Mouse (Mus musculus): ENCODE measurements at regions not wholly inside any gene's neighbourhood (a gene's known extent, or its start where the extent isn't known, plus 50 kb on each side); places are given as distances from the start of the nearest gene placed in this dataset.

DNA sequence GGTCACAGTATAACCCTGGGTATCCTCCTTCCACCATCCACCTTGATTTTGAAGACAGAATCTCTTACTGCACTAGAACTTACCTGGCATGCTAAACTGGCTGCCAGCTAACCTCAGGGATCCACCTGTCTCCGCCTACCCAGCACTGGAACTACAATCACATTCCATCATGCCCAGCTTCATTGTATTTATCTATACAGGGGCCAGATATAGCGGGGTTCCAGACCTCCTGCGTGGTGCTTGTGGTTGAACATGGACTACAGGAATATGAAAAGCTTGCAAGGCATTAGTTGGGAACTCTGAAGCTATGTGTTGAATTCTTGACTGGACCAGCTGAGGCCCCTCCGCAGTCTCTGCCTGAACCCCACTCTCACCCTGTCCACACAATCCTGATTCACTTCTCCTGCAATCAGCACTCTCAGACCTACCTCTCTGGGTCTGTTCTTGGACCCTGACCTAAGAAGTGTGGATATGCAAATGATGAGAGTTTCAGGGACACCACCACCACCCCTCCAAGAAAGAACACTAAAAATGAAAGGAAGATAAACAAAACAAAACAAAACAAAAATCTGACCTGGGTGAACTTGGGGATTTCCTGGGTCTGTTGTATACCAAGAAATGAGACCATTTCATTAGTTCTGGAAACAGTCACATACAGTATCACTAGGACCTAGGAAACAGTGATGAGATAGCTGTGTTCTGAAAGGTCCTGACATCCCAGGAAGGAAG lies 216.4 kb upstream of the Hs6st1 start:
- intact Hi-C loops (cut with DNase I), result no loop called here
- DNase-seq, result no peak

DNA sequence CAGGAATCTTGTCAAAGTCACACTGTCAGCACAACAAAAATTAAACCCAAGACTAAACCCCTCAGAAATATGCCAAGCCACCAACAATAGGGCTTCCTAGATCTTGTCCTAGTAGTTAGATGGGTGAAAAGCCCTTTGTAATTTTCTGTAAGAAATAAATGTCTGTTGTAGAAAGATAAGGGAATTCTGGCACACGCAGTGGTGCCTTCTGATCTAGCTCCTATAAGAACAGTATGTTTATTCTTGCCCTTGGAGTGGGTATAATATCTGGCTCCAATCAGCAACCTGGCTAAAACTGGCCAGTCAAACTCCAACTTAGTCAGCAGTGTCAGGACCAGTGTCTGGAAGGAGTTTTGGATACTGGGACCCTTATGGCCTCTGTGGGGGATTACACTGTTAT lies 215.2 kb upstream of the Hs6st1 start:
- intact Hi-C loops (cut with DNase I), result no loop called here
- no peak for DNase-seq

DNA sequence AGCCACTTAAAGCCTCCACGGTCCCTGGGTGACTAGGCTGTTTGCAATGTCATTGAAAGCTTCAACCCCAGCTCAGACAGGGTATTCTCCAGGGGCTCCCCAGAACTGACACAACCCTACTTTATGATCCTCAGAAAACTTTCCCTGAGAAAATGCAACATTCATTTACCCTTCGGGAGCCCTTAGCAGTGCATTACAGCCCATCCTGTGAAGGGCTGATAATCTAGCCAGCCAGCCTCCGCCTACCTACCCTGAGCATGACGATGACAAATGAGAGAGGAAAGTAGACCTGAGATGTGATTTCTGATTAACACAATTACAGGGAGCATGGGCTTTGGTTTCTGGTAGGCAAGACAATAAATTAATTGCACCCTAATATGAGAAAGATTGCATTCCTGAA lies 212.6 kb upstream of the Hs6st1 start:
- intact Hi-C loops (cut with DNase I), result no loop called here
- no peak for DNase-seq

DNA sequence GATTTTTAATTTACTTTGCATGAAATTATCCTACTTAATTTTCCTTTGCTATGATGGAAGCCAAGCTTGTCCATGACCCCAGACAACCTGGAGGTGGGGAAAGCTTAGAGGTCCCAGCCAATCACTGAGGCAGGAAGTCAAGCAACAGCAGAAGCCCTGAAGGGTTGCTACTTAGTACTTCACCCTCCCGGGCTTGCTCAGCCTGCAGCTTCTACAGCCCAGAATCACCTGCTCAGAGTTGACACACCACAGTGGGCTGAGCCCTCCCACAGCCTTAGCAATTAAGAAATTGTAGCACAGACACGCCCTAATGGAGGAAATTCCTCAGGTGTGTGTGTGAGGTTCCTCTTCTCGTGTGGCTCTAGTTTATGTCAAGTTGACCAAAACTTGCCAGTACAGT lies 209.9 kb upstream of the Hs6st1 start:
- intact Hi-C loops (cut with DNase I), result no loop called here
- DNase-seq, result no peak

DNA sequence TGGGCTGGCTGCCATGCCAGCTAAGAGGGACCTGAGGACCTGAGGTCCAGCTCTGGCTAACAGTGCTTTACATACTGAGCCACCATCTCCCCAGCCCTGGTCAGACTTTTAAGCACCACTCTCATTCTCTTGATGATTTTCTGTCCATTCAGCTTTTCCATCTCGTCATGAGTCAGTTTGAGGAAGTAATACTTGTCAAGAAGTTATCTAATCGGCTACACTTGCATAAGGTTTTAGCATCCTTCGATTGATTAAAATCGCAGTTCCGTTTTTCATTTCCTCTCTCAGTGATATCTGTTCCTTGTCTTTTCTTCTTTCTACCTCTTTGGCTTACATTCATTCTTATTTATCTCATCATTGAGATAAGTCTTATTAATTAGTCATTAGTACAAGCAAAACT lies 207.4 kb upstream of the Hs6st1 start:
- intact Hi-C loops (cut with DNase I), result no loop called here
- no peak for DNase-seq

DNA sequence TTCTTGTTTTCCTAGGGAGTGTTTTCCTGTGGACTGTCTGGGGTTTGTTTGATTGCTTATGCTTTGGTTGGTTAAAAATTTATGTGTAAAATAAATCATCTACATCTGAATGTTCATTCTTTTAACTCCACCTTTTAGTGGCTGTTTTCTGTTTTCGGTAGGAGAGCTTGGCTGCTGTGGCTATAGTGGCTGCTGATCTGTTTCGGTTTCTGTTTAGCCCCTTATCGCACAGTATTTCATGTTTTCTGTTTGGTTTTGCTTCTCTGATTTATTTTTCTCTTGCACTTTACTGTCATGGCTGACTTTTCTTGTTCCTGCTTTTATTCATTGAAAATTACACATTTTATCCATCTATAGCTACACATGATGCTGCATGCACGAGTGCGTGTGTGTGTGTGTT lies 206.0 kb upstream of the Hs6st1 start:
- DNase-seq, result no peak

DNA sequence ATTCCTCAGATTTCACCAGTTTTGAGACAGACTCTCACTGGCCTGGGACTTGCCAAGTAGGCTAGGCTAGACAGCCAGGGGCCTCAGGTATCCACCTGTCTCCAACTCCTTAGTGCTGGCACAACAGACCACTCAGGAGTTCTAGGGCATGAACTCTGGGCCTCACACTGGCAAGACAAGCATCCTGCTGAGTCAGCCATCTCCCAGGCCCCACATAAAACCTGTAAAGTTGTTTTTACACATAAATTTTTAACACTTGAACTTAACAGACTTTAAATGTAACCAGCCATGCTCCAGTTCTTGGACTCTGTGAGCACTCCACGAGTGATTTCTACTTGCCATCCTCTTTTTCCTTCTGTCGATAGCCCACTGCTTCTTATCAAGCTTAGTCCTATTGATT lies 205.5 kb upstream of the Hs6st1 start:
- DNase-seq, result no peak
- intact Hi-C loops (cut with DNase I), result no loop called here

More for the DNA sequence above, 206.0 kb upstream of the Hs6st1 start:
- intact Hi-C loops (cut with DNase I), result no loop called here

DNA sequence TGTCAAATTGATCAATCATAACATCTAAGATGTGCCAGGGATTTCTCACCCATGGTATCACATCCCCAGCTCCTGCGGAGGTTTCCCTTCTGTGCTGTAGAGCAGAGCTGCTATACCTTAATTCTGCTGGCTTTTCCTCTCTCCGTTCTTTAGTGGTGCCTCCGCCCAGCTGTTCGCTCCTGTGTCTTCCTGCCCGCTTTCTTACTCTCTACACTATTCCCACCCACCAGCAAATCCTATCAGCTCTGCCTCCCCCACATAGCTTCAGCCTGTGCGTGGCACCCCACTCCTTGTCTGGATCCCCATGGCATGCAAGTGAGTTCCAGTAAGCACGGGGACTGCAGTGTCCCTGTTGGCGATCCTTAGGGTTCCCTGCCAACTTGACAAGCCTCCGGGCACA lies 204.0 kb upstream of the Hs6st1 start:
- DNase-seq, result no peak
- intact Hi-C loops (cut with DNase I), result no loop called here

DNA sequence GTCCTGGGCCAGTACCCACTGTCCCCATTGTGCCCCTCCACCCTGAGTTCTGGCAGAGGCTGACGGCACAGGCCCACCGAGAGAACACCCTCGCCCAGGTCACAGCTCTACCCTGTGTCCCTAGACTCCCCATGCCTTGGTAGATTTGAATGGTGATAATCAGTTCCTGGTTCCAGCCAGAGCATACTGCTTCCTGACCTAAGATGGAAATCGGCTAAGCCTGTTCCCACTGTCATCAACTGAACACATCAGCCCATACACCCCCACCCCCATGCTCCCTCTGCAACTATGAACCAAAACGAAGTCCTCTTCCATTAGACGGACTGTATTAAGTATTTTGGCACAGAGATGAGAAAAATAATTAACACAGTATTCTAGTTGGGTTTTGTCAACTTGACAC lies 202.9 kb upstream of the Hs6st1 start:
- intact Hi-C loops (cut with DNase I), result no loop called here
- DNase-seq, result no peak

DNA sequence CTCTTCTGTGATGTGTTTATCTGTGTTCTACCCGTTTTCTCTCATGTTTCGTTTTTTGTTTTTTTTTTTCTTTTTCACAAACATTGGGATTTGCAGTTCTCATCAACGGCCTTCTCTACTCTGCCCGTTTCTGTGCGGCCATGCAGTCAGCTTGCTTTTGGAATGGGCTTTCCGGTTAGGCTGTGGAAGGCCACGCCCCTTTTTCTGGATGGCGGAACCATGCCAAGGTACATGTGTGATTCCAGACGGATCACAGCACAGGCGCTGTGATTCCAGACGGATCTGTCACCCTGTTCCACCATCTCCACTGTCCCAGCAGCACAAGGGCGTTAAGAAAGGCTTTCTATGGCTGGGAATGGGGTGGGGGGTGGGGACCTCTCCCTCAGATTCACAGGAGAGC lies 201.6 kb upstream of the Hs6st1 start:
- no peak for DNase-seq
- intact Hi-C loops (cut with DNase I), result no loop called here

DNA sequence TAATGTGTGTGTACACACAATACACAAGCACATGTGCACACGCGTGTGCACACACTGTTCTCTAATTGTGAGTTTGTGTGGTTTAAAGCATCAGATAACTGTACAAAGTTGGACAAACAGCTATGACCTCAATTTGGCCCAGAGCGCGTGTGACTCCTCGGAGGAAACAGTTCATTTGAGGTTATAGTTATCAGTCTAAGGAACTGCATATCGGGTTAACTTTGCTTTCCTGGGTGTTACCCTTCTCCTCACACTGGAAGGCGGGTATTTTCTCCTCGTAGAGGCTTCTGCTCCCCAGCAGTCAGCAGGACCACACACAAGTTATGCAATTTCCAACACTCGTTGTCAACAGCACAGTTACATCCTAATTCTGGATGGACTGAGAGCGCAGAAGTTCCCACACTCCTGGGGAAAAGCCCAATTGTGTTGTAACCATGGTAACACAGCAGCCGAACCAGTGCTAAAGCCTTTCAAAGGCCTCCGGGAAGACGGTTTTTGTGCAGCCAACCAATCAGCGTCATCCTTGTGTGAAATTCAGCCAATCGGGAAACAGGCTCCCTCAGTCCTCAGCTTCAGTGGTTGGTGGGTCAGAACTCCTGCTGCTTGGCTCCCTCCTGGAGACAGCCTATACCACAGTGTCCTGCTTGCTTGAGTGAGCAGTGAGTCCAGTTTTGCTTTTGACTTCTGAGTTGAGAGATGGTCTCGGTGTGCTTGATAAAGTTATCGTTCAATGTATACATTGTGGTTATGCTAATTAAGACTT lies 198.6 kb upstream of the Hs6st1 start:
- peak; percentile 67 to 69 for DNase-seq
- intact Hi-C loops (cut with DNase I), result no loop called here

DNA sequence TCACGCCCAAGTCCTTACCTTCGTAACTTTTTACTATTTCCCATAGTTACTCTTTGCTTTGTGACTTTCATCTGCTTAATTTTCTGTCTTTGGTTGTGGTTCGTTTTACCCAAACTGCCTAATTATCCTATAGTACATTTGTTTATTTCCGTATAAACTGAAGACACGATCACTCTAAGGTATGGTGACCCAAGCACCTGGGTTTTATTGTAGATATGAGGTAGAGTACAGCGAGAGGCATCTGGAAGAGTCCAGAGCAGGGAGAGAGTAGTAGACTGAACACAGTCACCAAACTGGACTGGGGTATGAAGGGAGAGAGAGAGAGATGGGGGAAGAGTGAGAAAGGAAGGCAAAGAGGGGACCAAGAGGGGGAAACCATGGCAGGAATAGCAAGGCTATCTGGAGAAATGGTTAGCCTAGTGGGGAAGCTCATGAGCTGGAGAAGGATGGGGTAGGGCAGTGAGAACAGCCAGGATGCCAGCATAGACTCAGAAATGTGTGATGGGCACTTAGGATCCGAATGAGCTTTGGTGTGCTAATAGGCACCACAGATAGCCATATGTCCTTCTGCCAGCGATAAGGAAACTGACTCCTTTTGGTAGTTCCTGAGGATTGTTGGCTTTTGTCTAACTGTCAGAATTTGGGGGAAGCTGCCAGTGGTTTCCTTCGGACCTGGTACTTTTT lies 197.9 kb upstream of the Hs6st1 start:
- no peak for DNase-seq
- intact Hi-C loops (cut with DNase I), result no loop called here

DNA sequence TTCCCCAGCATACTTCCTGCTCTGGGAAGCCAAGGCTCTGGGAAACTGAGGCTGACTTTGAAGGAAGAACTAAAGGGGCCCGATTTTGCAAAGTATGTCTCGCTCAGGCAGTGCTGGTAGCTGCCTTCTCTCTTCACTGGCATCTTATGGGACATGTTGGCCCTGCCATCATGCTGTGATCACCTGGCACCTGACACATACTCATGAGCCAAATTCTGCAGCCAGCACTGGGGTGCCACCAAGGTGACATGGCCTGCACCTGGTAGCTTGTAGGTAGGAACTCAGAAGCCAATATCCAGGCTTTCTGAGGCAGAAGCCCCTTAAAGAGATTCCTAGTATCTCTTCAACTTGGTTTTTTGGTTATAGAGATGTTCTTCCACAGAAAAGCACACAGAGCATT lies 195.2 kb upstream of the Hs6st1 start:
- DNase-seq, result no peak
- intact Hi-C loops (cut with DNase I), result no loop called here

DNA sequence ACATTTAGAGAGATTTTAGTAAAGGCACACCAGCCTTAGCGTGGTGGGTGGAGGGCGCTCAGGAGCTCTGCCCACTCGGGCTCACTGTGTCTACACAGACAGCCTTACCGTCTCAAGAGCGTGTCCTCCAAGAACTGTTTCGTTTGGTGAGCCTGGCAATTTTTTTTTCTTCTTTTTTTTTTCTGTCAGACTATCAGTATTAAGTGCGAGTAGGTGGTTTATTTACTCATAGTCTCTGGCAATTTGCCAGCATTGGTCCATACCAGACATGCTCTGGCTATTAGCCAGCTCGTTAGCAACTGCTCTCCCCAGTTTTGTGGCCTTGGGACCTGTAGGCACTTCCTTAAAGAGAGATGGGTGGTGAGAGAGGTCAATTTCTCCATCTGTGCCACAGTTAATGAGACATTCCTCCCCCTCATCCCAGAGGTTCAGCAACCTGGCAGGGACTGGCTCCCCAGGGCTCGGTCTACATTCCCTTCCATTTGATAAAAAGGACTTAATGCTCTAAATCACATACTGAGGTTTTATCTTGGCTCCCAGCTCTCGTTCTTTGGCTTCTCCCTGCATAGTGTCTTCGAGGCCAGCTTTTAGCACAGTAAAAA lies 192.9 kb upstream of the Hs6st1 start:
- DNase-seq, result peak; percentile 16 to 44
- intact Hi-C loops (cut with DNase I), result no loop called here

DNA sequence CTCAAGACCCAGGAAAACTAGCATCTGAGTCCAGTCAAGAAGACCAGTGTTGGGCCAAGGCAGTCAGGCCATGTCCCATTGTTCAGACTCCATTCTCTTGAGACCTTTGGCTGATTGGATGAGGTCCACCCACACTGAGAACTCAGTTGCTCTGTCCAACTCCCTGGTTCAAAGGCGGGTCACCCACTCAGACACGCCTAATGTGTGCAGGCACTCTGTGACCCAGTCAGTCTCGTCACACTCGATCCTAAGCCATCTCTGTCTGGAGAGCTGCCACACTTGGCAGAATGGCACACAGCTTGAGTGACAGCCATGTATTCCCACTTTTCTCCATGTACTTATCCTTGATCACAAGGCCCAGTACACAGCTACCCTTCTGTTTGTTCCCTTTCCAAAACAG lies 189.8 kb upstream of the Hs6st1 start:
- intact Hi-C loops (cut with DNase I), result no loop called here
- peak; percentile 19 to 32 for DNase-seq

DNA sequence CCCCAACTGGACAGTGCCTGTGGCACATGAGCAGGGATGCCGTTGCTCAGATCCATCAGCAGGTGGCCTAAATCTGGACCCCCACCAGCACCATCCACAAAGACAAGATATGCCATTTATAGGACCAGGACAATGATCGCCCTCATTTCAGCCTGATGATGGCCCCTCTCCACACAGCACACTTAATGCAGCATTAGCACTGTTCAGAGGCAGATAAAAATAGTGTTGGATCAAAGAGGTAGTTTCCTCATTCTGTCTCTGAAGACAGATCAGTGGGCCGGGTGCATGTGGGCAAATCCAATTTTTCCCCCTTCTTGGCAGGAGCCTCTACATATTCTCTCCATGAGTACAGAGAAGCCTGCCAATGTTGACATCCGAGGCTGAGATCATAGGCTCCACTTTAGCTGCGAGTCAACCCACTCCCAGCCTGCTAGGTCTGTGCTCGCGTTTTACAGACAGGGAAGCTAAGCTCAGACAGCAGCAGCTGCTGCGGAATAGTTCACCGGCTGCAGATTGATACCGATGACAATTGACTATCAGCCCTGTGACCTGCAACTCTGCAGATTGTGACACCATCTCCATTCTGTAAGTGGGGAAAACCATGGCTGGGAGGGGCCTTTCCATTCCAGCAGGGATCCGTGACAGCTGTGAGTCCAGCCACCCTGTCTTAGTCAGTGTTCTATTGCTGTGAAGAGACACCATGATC lies 188.7 kb upstream of the Hs6st1 start:
- intact Hi-C loops (cut with DNase I), result loop anchor here (5.0 kb wide), 2 partner anchors 38 to 183 kb away; no protein-coding TSS in a partner anchor
- peak; percentile 57 to 67 for DNase-seq

DNA sequence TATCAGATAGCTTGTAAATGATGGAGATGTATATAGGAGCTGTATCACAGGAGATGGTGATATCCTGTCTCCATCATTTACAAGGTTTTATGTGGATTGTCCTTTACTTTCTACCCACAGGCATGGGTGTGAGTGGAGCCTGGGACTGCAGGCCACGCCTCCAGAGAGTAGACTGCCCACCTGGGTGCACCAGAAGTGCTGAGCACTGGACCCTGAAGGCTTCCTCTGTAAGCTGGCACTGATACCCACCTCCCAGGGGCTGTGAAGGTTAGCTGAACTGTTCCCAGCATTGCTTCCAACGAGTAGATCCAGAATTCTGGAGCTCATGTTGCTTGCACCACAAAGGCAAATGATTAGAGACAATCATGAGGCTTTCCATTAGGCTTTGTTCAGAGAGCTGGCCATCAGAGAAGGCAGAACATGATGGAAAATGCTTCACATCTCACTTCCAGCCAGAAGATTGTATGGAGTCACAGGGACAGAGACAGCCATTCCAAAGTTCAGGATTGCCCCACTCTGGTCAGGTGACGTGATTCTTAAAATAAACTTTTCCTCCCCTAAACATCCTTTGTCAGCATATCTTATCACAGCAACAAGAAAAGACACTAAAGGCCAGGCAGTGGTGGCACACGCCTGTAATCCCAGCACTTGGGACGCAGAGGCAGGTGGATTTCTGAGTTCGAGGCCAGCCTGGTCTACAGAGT lies 187.5 kb upstream of the Hs6st1 start:
- intact Hi-C loops (cut with DNase I), result loop anchor here (5.0 kb wide), 2 partner anchors 37 to 182 kb away; no protein-coding TSS in a partner anchor
- DNase-seq, result no peak

DNA sequence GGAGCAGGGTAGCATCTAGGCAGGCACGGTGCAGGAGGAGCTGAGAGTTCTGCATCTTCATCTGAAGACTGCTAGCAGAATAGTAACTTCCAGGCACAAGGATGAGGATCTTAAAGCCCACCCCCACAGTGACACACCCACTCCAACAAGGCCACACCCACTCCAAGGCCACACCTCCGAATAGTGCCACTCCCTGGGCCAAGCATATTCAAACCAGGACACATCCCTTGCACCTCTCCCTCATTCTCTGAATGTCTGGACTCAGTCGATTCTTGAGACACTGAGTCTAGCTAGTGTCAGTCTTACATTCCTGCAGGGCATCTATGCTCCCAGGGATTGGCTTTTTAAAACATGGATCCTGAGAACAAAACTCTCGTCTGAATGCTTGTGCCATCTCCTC lies 186.7 kb upstream of the Hs6st1 start:
- intact Hi-C loops (cut with DNase I), result loop anchor here (5.0 kb wide), 2 partner anchors 36 to 181 kb away; no protein-coding TSS in a partner anchor
- no peak for DNase-seq

DNA sequence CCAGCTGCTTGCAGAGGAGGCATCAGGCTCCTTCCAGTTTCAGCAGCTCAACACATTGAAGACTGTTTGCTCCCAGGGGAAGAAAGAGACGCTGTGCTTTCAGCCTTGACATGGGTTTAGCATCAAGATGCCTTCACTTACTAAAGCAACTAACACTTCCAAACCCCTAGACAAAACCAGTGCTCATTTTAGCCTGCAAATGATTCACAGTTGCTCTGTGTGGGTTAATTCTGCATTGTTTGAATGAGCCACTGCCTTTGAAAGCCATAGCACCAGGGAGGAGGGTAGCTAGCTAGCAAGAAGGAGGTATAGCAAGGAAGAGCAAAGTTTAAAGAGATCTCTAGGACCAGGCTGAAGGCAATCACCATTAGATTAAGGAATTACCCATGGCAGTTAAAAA lies 186.1 kb upstream of the Hs6st1 start:
- no peak for DNase-seq

More for the DNA sequence above, 186.1 kb upstream of the Hs6st1 start:
- intact Hi-C loops (cut with DNase I), result loop anchor here (5.0 kb wide), 2 partner anchors 35 to 180 kb away; no protein-coding TSS in a partner anchor
